Mouse (Mus musculus): ENCODE measurements around the gene Psme1.

Gene Psme1

DNA sequence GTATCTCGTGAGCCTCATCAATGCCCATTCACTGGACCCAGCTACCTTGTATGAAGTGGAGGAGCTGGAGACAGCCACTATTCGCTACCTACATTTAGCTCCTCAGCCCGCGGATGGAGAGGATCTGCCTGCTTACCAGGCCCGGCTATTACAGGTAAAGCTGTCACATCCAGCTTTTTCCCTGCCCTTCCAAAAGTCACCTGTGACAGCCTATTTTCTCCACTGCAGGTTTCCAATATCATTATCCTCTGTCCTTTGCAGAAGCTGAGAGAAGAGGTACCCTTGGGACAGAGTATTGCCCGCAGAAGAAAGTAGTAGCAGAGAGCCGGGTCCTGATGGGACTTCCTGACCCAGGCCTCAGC, 25.3 kb downstream of the Psme1 start, which contains the start of gene Irf9:
TSS of gene Irf9 (plus strand) at position 301 of the 362 bp plus-strand sequence.
- DNase-seq, result no peak

- peak; percentile 98 for DNase-seq
Observed at GRCm38 (mm10) chr14:55603633-55604576, 26.0 kb downstream of the Psme1 start.

- no peak for DNase-seq
Observed at GRCm38 (mm10) chr14:55604823-55605222, 26.9 kb downstream of the Psme1 start.

DNA sequence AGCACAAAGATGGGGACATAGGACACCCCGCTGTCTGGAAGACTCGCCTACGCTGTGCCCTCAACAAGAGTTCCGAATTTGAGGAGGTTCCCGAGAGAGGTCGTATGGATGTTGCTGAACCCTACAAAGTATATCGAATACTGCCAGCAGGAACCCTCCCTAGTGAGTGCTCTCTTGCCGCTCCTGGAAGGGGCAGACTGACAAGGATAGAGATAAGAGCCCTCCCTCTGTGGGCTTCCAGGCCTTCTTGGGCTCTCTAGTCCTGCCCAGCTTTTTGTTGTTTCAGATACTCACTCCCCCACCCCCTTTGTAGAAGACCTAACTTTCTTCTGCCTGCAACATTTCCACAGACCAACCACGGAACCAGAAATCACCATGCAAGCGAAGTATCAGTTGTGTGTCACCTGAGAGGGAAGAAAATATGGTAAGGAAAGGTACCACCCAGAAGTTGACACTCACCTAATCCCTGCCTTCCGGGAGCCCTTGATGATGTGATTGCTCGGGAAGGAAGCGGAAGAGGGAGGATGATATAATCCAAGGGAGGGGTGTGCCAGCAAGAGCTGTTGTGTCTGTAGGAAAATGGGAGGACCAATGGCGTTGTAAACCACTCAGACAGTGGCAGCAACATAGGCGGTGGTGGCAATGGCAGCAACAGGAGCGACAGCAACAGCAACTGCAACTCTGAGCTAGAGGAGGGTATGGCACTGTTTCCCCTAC, 28.0 kb downstream of the Psme1 start:
- DNase-seq, result no peak

DNA sequence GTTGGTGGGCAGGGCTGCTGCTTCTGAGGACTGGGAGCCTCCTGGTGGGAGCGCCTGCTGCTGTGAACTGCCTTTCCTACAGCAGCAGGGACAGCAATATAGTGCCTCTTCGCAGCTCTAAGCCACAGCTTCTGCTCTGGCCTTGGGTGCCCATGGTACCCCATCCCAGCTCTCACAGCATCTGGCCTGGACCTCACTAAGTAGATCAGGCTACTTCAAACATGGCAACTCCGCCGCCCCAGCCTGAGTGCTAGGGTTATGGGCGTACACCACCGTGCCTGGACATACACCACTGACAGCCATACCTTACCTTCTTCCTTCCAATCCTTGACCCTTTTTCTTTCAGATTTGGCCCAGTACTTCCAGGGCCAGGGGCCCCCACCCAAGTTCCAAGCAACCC, 30.4 kb downstream of the Psme1 start:
- no peak for DNase-seq

DNA sequence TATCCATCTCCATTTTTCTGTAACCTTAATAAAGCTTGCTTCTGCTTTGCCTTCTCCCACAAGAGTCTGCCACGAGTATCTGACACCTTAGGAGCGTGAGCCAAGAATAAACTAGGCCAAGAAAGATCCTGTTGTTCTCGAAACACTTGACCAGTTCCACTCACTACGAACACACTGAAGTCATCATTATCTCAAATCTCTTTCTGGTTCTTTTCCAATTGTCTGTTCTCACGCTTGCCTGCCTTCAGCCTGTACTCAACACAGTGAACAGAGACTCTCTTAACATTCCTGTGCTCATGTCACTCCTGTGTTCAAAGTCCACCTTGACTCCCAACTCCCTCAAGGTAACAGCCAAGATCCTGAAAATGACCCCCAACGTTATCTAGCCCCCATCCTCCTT, 35.4 kb downstream of the Psme1 start:
- no peak for DNase-seq

- no peak for DNase-seq
Observed at GRCm38 (mm10) chr14:55614565-55615178, 36.7 kb downstream of the Psme1 start.

- DNase-seq, result no peak
Observed at GRCm38 (mm10) chr14:55615876-55616275, 38.0 kb downstream of the Psme1 start.

DNA sequence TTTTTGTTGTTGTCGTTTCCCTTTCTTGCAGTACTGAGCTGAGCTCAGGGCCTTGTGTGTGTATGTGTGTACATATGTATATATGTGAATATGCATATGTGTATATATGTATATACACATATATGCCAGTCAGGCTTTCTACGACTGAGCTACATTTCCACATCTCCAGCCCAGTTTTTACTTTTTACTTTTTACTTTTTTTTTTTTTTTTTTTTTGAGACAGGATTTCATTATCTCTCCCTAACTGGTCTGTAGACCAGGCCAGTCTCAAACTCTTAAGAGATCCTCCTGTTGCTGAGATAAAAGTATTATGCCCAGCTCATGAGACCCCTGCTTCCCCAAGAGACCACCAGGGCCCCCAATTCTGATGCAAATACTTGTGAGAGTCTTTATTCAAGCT, 38.9 kb downstream of the Psme1 start:
- DNase-seq, result no peak

GRCm38 (mm10) chr14:55617822-55618221, 39.9 kb downstream of the Psme1 start, which contains the start of gene Rec8:
Rec8 (plus strand) TSS chr14:55618037.
- DNase-seq, result peak; percentile 57

GRCm38 (mm10) chr14:55618486-55619195, 40.7 kb downstream of the Psme1 start:
- no peak for DNase-seq

DNA sequence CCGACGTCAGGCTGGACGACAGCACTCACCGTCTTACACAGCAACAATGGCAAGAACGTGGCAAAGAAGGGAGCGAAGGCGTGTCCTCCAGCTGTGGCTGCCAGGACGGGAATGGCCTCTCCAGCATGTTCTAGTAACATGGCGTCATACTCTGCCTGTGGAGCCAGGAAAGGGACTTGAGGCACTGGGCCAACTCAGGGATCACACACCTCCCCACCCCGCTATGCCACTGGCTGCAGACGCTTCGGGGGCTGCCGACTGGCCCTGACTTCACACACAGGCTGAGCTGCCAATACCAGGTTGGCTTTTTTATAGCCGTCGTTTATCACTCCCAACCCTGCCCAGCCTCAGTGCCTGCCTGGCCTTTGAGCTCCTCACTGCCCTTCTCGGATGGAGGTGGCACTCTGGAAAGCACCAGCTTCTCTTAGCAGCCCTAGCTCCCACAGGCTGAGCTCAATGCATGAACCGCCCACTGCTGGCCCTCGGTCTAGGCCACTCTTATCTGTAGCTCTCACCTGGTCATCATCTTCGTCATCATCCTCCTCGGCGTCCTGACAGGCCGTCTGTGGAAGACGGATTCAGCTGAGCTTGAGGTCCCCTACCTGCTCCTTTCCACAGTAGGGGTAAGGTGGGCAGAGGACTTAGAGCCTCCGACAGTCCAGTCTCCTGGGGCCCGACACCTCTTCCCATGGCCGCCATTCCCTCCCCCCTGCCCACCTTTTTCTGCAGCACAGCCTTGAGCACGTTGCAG, 50.3 kb downstream of the Psme1 start:
- no peak for DNase-seq

GRCm38 (mm10) chr14:55629312-55629711, 51.4 kb downstream of the Psme1 start:
- peak; percentile 76 for DNase-seq
